Mouse (Mus musculus): ENCODE results near the gene Ccl22. TPM values are rescaled to one million over a fixed set of nuclear protein-coding genes. Genes with fewer than 3 reads are reported as not detected.

Ccl22 gene
- polyA plus RNA-seq, 1 experiment from 2014 or later = not detected

GRCm38 (mm10) chr8:94778895-94779533 is 33.6 kb downstream of the Ccl22 start:
- Histone ChIP-seq H3K27ac (peak overlapping the region; percentile 78; the same call in 1 of the 2 replicates), H3K4me1 (replicated peaks; ENCODE audit: insufficient read depth, low read length) (peaks cover 22% of the 10 kb centered on the region), H3K4me3 (replicated peaks; ENCODE audit: low read depth, low read length) (no peak overlapping the region), H3K36me3 (ENCODE audit: insufficient read depth, low read length) (no peaks in the 10 kb centered on the region), H3K9ac (ENCODE audit: low read depth, low read length) (no peak overlapping the region), H3K4me2 (ENCODE audit: low read length) (no peak overlapping the region), H3K27me3 (ENCODE audit: insufficient read depth, low read length) (no peaks in the 10 kb centered on the region), H3K9me3 (replicated peaks; ENCODE audit: low read length) (no peaks in the 10 kb centered on the region)
- DNase-seq (ENCODE audit: low spot score) (no peak), ATAC-seq (replicated peaks; ENCODE audit: low FRiP score, low read depth) (no peak)
- 64% methylated on average over 10 of the region's 10 CpGs for WGBS
- TF ChIP-seq CTCF (IDR thresholded peaks at IDR 0.05; ENCODE audit: low read depth) = no peak

GRCm38 (mm10) chr8:94779534-94780294 is 34.3 kb downstream of the Ccl22 start:
- 94% methylated on average over 16 of the region's 16 CpGs for WGBS
- Histone ChIP-seq H3K36me3 (ENCODE audit: insufficient read depth, low read length) (no peaks in the 10 kb centered on the region), H3K27ac (no peak overlapping the region), H3K4me2 (ENCODE audit: low read length) (no peak overlapping the region), H3K4me3 (replicated peaks; ENCODE audit: low read depth, low read length) (no peak overlapping the region), H3K4me1 (replicated peaks; ENCODE audit: insufficient read depth, low read length) (peaks cover 22% of the 10 kb centered on the region), H3K9me3 (replicated peaks; ENCODE audit: low read length) (no peaks in the 10 kb centered on the region), H3K27me3 (ENCODE audit: insufficient read depth, low read length) (no peaks in the 10 kb centered on the region), H3K9ac (ENCODE audit: low read depth, low read length) (no peak overlapping the region)
- ATAC-seq (replicated peaks; ENCODE audit: low FRiP score, low read depth) = no peak
- no peak for DNase-seq (ENCODE audit: low spot score)
- TF ChIP-seq CTCF (IDR thresholded peaks at IDR 0.05; ENCODE audit: low read depth) = no peak

DNA sequence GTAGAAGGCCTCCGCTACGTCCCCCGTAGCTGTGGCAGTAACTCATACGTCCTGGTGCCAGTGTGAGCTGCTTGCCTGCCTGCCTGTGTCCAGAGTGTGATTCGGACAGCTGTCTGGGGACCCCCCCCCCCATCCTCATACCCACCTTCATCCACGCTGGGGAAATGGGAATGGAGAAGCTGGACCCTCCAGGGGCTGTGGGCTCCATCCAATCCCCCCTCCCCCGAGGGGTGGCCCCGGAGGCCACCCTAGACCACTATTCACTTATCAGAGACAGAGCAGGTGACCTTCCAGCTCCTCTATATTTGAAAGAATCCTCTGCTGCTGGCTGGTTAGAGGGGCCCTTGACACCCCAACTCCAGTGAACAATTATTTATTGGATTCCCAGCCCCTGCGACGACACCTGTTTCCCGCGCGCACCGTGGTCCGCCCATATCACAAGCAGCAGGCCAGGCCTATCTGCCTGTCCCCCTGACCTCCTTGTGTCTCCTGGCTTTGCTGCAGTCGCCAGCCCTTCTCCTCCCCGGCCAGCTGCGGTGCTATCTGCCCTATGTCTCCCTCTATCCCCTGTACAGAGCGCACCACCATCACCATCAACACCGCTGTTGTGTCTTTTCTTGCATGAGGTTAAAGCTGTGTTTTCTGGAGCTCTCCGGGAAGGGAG is 35.2 kb downstream of the Ccl22 start:
- TF ChIP-seq CTCF (IDR thresholded peaks at IDR 0.05; ENCODE audit: low read depth) = no peak
- H3K27me3 ChIP-seq (ENCODE audit: insufficient read depth, low read length) = no peaks in the 10 kb centered on the region
- 0 out of 2 replicates have a peak overlapping the region, but pooled peaks have one; percentile 10 for H3K27ac ChIP-seq
- H3K4me3 ChIP-seq (replicated peaks; ENCODE audit: low read depth, low read length) = no peak overlapping the region
- 86% methylated on average over 21 of the region's 21 CpGs for WGBS
- H3K4me2 ChIP-seq (ENCODE audit: low read length) = no peak overlapping the region
- no peaks in the 10 kb centered on the region for H3K9me3 ChIP-seq (replicated peaks; ENCODE audit: low read length)
- ATAC-seq (replicated peaks; ENCODE audit: low FRiP score, low read depth) (no peak), DNase-seq (ENCODE audit: low spot score) (no peak)
- no peaks in the 10 kb centered on the region for H3K36me3 ChIP-seq (ENCODE audit: insufficient read depth, low read length)
- peaks cover 25% of the 10 kb centered on the region for H3K4me1 ChIP-seq (replicated peaks; ENCODE audit: insufficient read depth, low read length)
- H3K9ac ChIP-seq (ENCODE audit: low read depth, low read length) = no peak overlapping the region

- WGBS = 54% methylated on average over 7 of the region's 7 CpGs
- no peak overlapping the region for H3K4me2 ChIP-seq (ENCODE audit: low read length)
- no peaks in the 10 kb centered on the region for H3K9me3 ChIP-seq (replicated peaks; ENCODE audit: low read length)
- ATAC-seq (replicated peaks; ENCODE audit: low FRiP score, low read depth) (no peak; the same call in 1 of the 2 replicates), DNase-seq (ENCODE audit: low spot score) (no peak)
- peaks cover 27% of the 10 kb centered on the region for H3K4me1 ChIP-seq (replicated peaks; ENCODE audit: insufficient read depth, low read length)
- no peak for TF ChIP-seq CTCF (IDR thresholded peaks at IDR 0.05; ENCODE audit: low read depth)
- H3K9ac ChIP-seq (ENCODE audit: low read depth, low read length) = no peak overlapping the region
- H3K27me3 ChIP-seq (ENCODE audit: insufficient read depth, low read length) = no peaks in the 10 kb centered on the region
- peak overlapping the region; percentile 66 for H3K27ac ChIP-seq
- no peaks in the 10 kb centered on the region for H3K36me3 ChIP-seq (ENCODE audit: insufficient read depth, low read length)
- H3K4me3 ChIP-seq (replicated peaks; ENCODE audit: low read depth, low read length) = no peak overlapping the region
Observed at GRCm38 (mm10) chr8:94781155-94781837, 35.9 kb downstream of the Ccl22 start.

DNA sequence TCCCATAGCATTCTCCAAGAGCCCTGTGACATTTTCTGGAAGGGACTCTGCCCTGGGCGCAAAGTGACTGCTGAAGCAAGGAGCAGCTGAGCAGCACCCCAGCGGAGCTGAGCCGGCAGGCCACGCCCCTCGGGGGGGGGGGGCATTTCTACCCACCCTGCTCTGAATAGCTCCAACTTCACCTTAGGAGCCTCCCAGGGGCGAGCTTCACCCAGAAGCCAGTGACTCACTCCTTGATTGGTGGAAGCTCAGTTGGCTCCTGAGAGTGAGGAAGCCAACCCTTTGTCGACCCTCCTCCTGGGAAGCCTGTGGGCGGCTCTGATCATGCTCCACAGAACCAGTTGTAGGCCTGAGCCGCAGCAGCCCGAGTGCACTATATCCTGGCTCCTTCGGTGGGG is 36.4 kb downstream of the Ccl22 start:
- Histone ChIP-seq H3K36me3 (ENCODE audit: insufficient read depth, low read length) (no peaks in the 10 kb centered on the region), H3K9me3 (replicated peaks; ENCODE audit: low read length) (no peaks in the 10 kb centered on the region), H3K4me3 (replicated peaks; ENCODE audit: low read depth, low read length) (no peak overlapping the region), H3K27me3 (ENCODE audit: insufficient read depth, low read length) (no peaks in the 10 kb centered on the region), H3K4me2 (ENCODE audit: low read length) (peak overlapping the region; percentile 8; the same call in 1 of the 2 replicates), H3K4me1 (replicated peaks; ENCODE audit: insufficient read depth, low read length) (peaks cover 27% of the 10 kb centered on the region), H3K9ac (ENCODE audit: low read depth, low read length) (no peak overlapping the region), H3K27ac (peak overlapping the region; percentile 66; the same call in 1 of the 2 replicates)
- WGBS = 6% methylated on average over 11 of the region's 11 CpGs
- ATAC-seq (replicated peaks; ENCODE audit: low FRiP score, low read depth) = peak; percentile 92
- TF ChIP-seq CTCF (IDR thresholded peaks at IDR 0.05; ENCODE audit: low read depth) = no peak
- peak; percentile 64 for DNase-seq (ENCODE audit: low spot score)

DNA sequence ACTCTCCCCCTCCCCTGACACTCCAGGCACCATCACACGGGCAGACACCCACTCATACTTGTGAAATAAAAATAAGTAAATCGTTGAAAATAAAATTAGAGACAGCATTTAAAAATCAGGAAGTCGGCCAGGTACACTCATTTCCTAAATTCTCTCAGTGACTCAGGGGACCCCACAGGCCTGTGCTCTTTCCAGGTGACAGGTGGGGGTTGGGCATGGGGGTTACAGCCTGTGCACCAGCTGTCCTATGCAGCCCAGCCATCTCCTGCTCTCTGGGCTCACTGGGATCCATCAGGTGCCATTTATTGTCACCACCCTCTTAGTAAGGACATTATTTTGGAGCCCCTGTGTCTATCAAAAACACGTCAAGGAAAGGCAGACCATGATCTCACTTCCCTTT is 38.5 kb downstream of the Ccl22 start:
- WGBS = 60% methylated on average over 4 of the region's 4 CpGs
- H3K9me3 ChIP-seq (replicated peaks; ENCODE audit: low read length) = no peaks in the 10 kb centered on the region
- no peaks in the 10 kb centered on the region for H3K27me3 ChIP-seq (ENCODE audit: insufficient read depth, low read length)
- no peak overlapping the region for H3K27ac ChIP-seq
- TF ChIP-seq CTCF (IDR thresholded peaks at IDR 0.05; ENCODE audit: low read depth) = no peak
- ATAC-seq (replicated peaks; ENCODE audit: low FRiP score, low read depth) = no peak
- H3K4me2 ChIP-seq (ENCODE audit: low read length) = no peak overlapping the region
- H3K9ac ChIP-seq (ENCODE audit: low read depth, low read length) = no peak overlapping the region
- peaks cover 20% of the 10 kb centered on the region for H3K4me1 ChIP-seq (replicated peaks; ENCODE audit: insufficient read depth, low read length)
- no peaks in the 10 kb centered on the region for H3K36me3 ChIP-seq (ENCODE audit: insufficient read depth, low read length)
- no peak for DNase-seq (ENCODE audit: low spot score)
- no peak overlapping the region for H3K4me3 ChIP-seq (replicated peaks; ENCODE audit: low read depth, low read length)
